Mouse (Mus musculus) forebrain, embryonic 15.5 days (tissue): ENCODE data around the gene Mblac1. TPM values are rescaled to one million over a fixed set of nuclear protein-coding genes. Genes with fewer than 3 reads are reported as not detected.
A peak's percentile ranks its signal among the peaks of the same experiment; 100 is the strongest.

Experiments used
- ATAC-seq: fragments of 200-750 bp; cut with Nextera tagmentation; replicated peaks from 2 replicates; pipeline ENCODE4 v1.8.0; 2017; ENCODE audit warnings: mild to moderate bottlenecking, moderate TSS enrichment, moderate library complexity
- H3K27ac ChIP-seq: fragments of 300-500 bp; sonication (generic); replicated peaks from 2 replicates; pipeline ENCODE4 v1.5.1; 2015; ENCODE audit warnings: mild to moderate bottlenecking, inconsistent platforms
- H3K27me3 ChIP-seq: fragments of 300-500 bp; sonication (generic); 2 replicates; pipeline ENCODE4 v1.6.1; 2015; ENCODE audit warnings: inconsistent platforms
- H3K36me3 ChIP-seq: fragments of 300-500 bp; sonication (generic); 2 replicates; pipeline ENCODE4 v1.6.1; 2015; ENCODE audit warnings: mild to moderate bottlenecking, inconsistent platforms
- H3K4me1 ChIP-seq: fragments of 300-500 bp; sonication (generic); 2 replicates; pipeline ENCODE4 v1.6.1; 2015; ENCODE audit warnings: inconsistent platforms
- H3K4me2 ChIP-seq: fragments of 300-500 bp; sonication (generic); replicated peaks from 2 replicates; pipeline ENCODE4 v1.6.1; 2015; ENCODE audit warnings: mild to moderate bottlenecking, inconsistent platforms
- H3K4me3 ChIP-seq: fragments of 300-500 bp; sonication (generic); 2 replicates; pipeline ENCODE4 v1.5.1; 2015; ENCODE audit warnings: mild to moderate bottlenecking, inconsistent platforms
- H3K9ac ChIP-seq: fragments of 300-500 bp; sonication (generic); replicated peaks from 2 replicates; pipeline ENCODE4 v1.6.1; 2015; ENCODE audit warnings: mild to moderate bottlenecking, inconsistent platforms
- H3K9me3 ChIP-seq: fragments of 300-500 bp; sonication (generic); 2 replicates; pipeline ENCODE4 v1.6.1; 2016; ENCODE audit warnings: inconsistent platforms
- WGBS: fragments of 180-500 bp; shearing (Covaris S2); methylation state at CpG from one replicate; pipeline ENCODE4 v1.1.7; 2015; ENCODE audit warnings: mixed read lengths; 5-methylcytosine and 5-hydroxymethylcytosine counted together
- polyA plus RNA-seq: library from polyadenylated mRNA; unstranded; fragments of >200 nt; fragmentation: Nextera tagmentation; extraction: Ambion mirVana; gene quantifications from 2 replicates; pipeline ENCODE4 v1.2.1, GENCODE M21; 2015

The Mblac1 gene
- polyA plus RNA-seq: 12.9 and 14.0 TPM in 2 replicates

- Histone ChIP-seq H3K27me3 (no peaks in the 10 kb centered on the region), H3K27ac (peak within 1 kb of the TSS; percentile 86), H3K4me2 (peak within 1 kb of the TSS; percentile 94), H3K4me3 (peak within 1 kb of the TSS; percentile 85), H3K9me3 (no peaks in the 10 kb centered on the region), H3K9ac (peak within 1 kb of the TSS; percentile 88), H3K4me1 (peaks cover 21% of the 10 kb centered on the region), H3K36me3 (peaks cover 21% of the 10 kb centered on the region)
- 6% methylated on average over 54 of the region's 54 CpGs for WGBS
- peak; percentile 80 for ATAC-seq
Measured at GRCm38 (mm10) chr5:138193771-138194727, at the start of gene Mblac1. Gene Mblac1, plus strand, starts transcription at chr5:138194314.

GRCm38 (mm10) chr5:138154390-138154789, 39.7 kb upstream of the Mblac1 start:
- no peaks in the 10 kb centered on the region for H3K27me3 ChIP-seq
- WGBS: 83% methylated on average over 3 of the region's 3 CpGs
- peak overlapping the region; percentile 62 for H3K4me2 ChIP-seq
- H3K9ac ChIP-seq: peak overlapping the region; percentile 96
- peak overlapping the region; percentile 86 for H3K4me3 ChIP-seq
- ATAC-seq: no peak
- H3K27ac ChIP-seq: no peak overlapping the region
- no peaks in the 10 kb centered on the region for H3K9me3 ChIP-seq
- peaks cover 10% of the 10 kb centered on the region for H3K4me1 ChIP-seq
- peaks cover 25% of the 10 kb centered on the region for H3K36me3 ChIP-seq

GRCm38 (mm10) chr5:138155443-138155976, 38.6 kb upstream of the Mblac1 start, which contains the start of gene Zfp113:
Gene Zfp113, minus strand, starts transcription at chr5:138155744.
- Histone ChIP-seq H3K4me3 (peak within 1 kb of the TSS; percentile 86), H3K4me1 (peaks cover 14% of the 10 kb centered on the region), H3K36me3 (peaks cover 22% of the 10 kb centered on the region), H3K9ac (peak within 1 kb of the TSS; percentile 96), H3K4me2 (peak within 1 kb of the TSS; percentile 62), H3K9me3 (no peaks in the 10 kb centered on the region), H3K27me3 (no peaks in the 10 kb centered on the region), H3K27ac (peak within 1 kb of the TSS; percentile 96)
- under 1% methylated on average over 31 of the region's 31 CpGs for WGBS
- ATAC-seq: peak; percentile 98

- no peaks in the 10 kb centered on the region for H3K27me3 ChIP-seq
- H3K9me3 ChIP-seq: no peaks in the 10 kb centered on the region
- 69% methylated on average over 7 of the region's 7 CpGs for WGBS
- peak overlapping the region; percentile 79 for H3K9ac ChIP-seq
- H3K27ac ChIP-seq: peak overlapping the region; percentile 76
- peak overlapping the region; percentile 80 for H3K4me3 ChIP-seq
- peak overlapping the region; percentile 48 for H3K4me2 ChIP-seq
- peaks cover 16% of the 10 kb centered on the region for H3K4me1 ChIP-seq
- H3K36me3 ChIP-seq: peaks cover 31% of the 10 kb centered on the region
- ATAC-seq: 0 out of 2 replicates have a peak, but pooled peaks have one; percentile 1
Measured at GRCm38 (mm10) chr5:138160224-138160762, 33.8 kb upstream of the Mblac1 start.

- peak within 1 kb of the TSS; percentile 79 for H3K9ac ChIP-seq
- no peaks in the 10 kb centered on the region for H3K9me3 ChIP-seq
- H3K4me2 ChIP-seq: peak within 1 kb of the TSS; percentile 48
- H3K27ac ChIP-seq: peak within 1 kb of the TSS; percentile 76
- 1% methylated on average over 42 of the region's 42 CpGs for WGBS
- peak; percentile 97 for ATAC-seq
- H3K4me3 ChIP-seq: peak within 1 kb of the TSS; percentile 80
- no peaks in the 10 kb centered on the region for H3K27me3 ChIP-seq
- H3K4me1 ChIP-seq: peaks cover 16% of the 10 kb centered on the region
- peaks cover 39% of the 10 kb centered on the region for H3K36me3 ChIP-seq
Measured at GRCm38 (mm10) chr5:138160842-138161665, 33.1 kb upstream of the Mblac1 start, which contains the start of gene Cops6. Gene Cops6, plus strand, starts transcription at chr5:138161071.

GRCm38 (mm10) chr5:138163046-138163445, 31.1 kb upstream of the Mblac1 start:
- peaks cover 59% of the 10 kb centered on the region for H3K36me3 ChIP-seq

GRCm38 (mm10) chr5:138163610-138164009, 30.5 kb upstream of the Mblac1 start:
- peaks cover 64% of the 10 kb centered on the region for H3K36me3 ChIP-seq
- peaks cover 16% of the 10 kb centered on the region for H3K4me1 ChIP-seq
- no peak overlapping the region for H3K27ac ChIP-seq
- WGBS: 58% methylated on average over 10 of the region's 10 CpGs
- H3K9ac ChIP-seq: no peak overlapping the region
- H3K4me2 ChIP-seq: no peak overlapping the region
- no peaks in the 10 kb centered on the region for H3K27me3 ChIP-seq
- no peak overlapping the region for H3K4me3 ChIP-seq
- H3K9me3 ChIP-seq: no peaks in the 10 kb centered on the region
- ATAC-seq: no peak

More at GRCm38 (mm10) chr5:138163046-138163445, 31.1 kb upstream of the Mblac1 start:
- H3K9me3 ChIP-seq: no peaks in the 10 kb centered on the region
- H3K4me3 ChIP-seq: no peak overlapping the region
- no peak overlapping the region for H3K9ac ChIP-seq
- 69% methylated on average over 6 of the region's 6 CpGs for WGBS
- ATAC-seq: no peak
- H3K4me2 ChIP-seq: no peak overlapping the region
- H3K27ac ChIP-seq: no peak overlapping the region
- H3K4me1 ChIP-seq: peaks cover 16% of the 10 kb centered on the region
- H3K27me3 ChIP-seq: no peaks in the 10 kb centered on the region

GRCm38 (mm10) chr5:138165594-138165993, 28.5 kb upstream of the Mblac1 start:
- no peak overlapping the region for H3K27ac ChIP-seq
- peaks cover 76% of the 10 kb centered on the region for H3K36me3 ChIP-seq
- WGBS: 87% methylated on average over 8 of the region's 8 CpGs
- no peaks in the 10 kb centered on the region for H3K9me3 ChIP-seq
- no peak overlapping the region for H3K4me2 ChIP-seq
- no peak overlapping the region for H3K4me3 ChIP-seq
- peaks cover 27% of the 10 kb centered on the region for H3K4me1 ChIP-seq
- no peak overlapping the region for H3K9ac ChIP-seq
- no peaks in the 10 kb centered on the region for H3K27me3 ChIP-seq
- ATAC-seq: no peak

GRCm38 (mm10) chr5:138170936-138171561, 23.1 kb upstream of the Mblac1 start:
- peak overlapping the region; percentile 83 for H3K4me3 ChIP-seq
- peak overlapping the region; percentile 79 for H3K9ac ChIP-seq
- H3K27ac ChIP-seq: peak overlapping the region; percentile 98
- peak; percentile 81 for ATAC-seq
- H3K36me3 ChIP-seq: peaks cover 49% of the 10 kb centered on the region
- no peaks in the 10 kb centered on the region for H3K9me3 ChIP-seq
- peak overlapping the region; percentile 85 for H3K4me2 ChIP-seq
- H3K27me3 ChIP-seq: no peaks in the 10 kb centered on the region
- peaks cover 31% of the 10 kb centered on the region for H3K4me1 ChIP-seq
- under 1% methylated on average over 47 of the region's 47 CpGs for WGBS

GRCm38 (mm10) chr5:138171695-138172491, 22.2 kb upstream of the Mblac1 start, which contains the start of the genes Ap4m1 and Mcm7:
Gene Ap4m1, plus strand, starts transcription at chr5:138172002.
Gene Mcm7, minus strand, starts transcription at chr5:138172422.
- Histone ChIP-seq H3K27ac (peak within 1 kb of the TSS; percentile 98), H3K36me3 (peaks cover 47% of the 10 kb centered on the region), H3K4me3 (peak within 1 kb of the TSS; percentile 83), H3K9ac (peak within 1 kb of the TSS; percentile 79), H3K27me3 (no peaks in the 10 kb centered on the region), H3K4me2 (peak within 1 kb of the TSS; percentile 85), H3K4me1 (peaks cover 31% of the 10 kb centered on the region), H3K9me3 (no peaks in the 10 kb centered on the region)
- under 1% methylated on average over 54 of the region's 54 CpGs for WGBS
- peak; percentile 95 for ATAC-seq
